Comparison of ENCODE assay signal across 24 mouse cellular contexts in the genomic region with DNA sequence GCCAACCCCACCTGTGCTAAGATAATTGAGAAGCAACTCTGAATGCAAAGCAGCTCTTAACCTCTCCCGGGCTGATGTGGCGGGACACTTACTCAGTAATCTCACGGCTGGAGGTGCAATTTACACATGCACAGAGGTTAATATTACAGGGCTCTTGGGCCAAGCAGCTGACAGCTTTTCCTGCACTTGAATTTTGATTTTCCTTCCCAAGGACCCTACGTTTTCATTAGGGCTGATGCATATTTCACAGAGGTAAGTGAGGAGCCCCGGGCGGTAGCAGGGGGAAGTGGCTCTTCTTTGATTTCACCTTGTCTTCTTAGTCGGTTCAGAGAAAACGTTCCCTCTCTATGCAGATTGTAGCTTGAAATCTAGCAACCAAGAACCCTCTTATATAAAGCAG.
DNase-seq lines count a peak whose midpoint lies in the region; ATAC-seq and TF ChIP-seq lines count a peak whose summit lies in the region.
"Had no signal": no experiment of that assay in that cellular context is flagged by ENCODE, and none has a peak within 500 bp of the region (broad histone marks: within the 10 kb centered on the region; RNA-seq: fewer than 3 reads in every experiment).

No protein-coding gene starts in this region.

- TF ChIP-seq CTCF in forebrain, postnatal 0 days (IDR thresholded peaks at IDR 0.05; ENCODE audit: low read depth): no peak
- TF ChIP-seq CTCF in midbrain, postnatal 0 days (IDR thresholded peaks at IDR 0.05): no peak

- H3K27me3 ChIP-seq in forebrain, embryonic 12.5 days: no peaks in the 10 kb centered on the region
- no peaks in the 10 kb centered on the region for H3K27me3 ChIP-seq in forebrain, postnatal 0 days (ENCODE audit: insufficient read depth, low read length)
- no peaks in the 10 kb centered on the region for H3K27me3 ChIP-seq in midbrain, embryonic 14.5 days (ENCODE audit: control insufficient read depth, insufficient read depth, low read length)
- H3K27me3 ChIP-seq in midbrain, postnatal 0 days (ENCODE audit: insufficient read depth, low read length): no peaks in the 10 kb centered on the region
- H3K27me3 ChIP-seq in midbrain, embryonic 16.5 days (ENCODE audit: control insufficient read depth, insufficient read depth, low read depth, low read length): no peaks in the 10 kb centered on the region
- no peaks in the 10 kb centered on the region for H3K27me3 ChIP-seq in midbrain, embryonic 11.5 days (ENCODE audit: control insufficient read depth, insufficient read depth, low read length)
- H3K27me3 ChIP-seq: embryonic facial prominence, embryonic 12.5 days; forebrain, embryonic 13.5 days had no signal

- no peaks in the 10 kb centered on the region for H3K36me3 ChIP-seq in forebrain, embryonic 12.5 days (replicated peaks)
- H3K36me3 ChIP-seq in forebrain, postnatal 0 days (ENCODE audit: insufficient read depth): no peaks in the 10 kb centered on the region
- no peaks in the 10 kb centered on the region for H3K36me3 ChIP-seq in midbrain, embryonic 14.5 days (ENCODE audit: control insufficient read depth, insufficient read depth, low read length)
- no peaks in the 10 kb centered on the region for H3K36me3 ChIP-seq in midbrain, postnatal 0 days (ENCODE audit: insufficient read depth, low read length)
- H3K36me3 ChIP-seq in midbrain, embryonic 16.5 days (ENCODE audit: control insufficient read depth, insufficient read depth, low read length): no peaks in the 10 kb centered on the region
- no peaks in the 10 kb centered on the region for H3K36me3 ChIP-seq in midbrain, embryonic 11.5 days (ENCODE audit: control insufficient read depth, insufficient read depth, low read length)
- H3K36me3 ChIP-seq: embryonic facial prominence, embryonic 10.5 days; embryonic facial prominence, embryonic 12.5 days; G1E had no signal

- ATAC-seq in forebrain, embryonic 12.5 days (ENCODE audit: low FRiP score): 0 out of 2 replicates have a peak, but pooled peaks have one; percentile 27
- no peak for ATAC-seq in forebrain, postnatal 0 days
- no peak for ATAC-seq in midbrain, embryonic 14.5 days (ENCODE audit: low FRiP score, low TSS enrichment)
- ATAC-seq in midbrain, postnatal 0 days (ENCODE audit: low FRiP score): no peak
- ATAC-seq in midbrain, embryonic 16.5 days: no peak
- ATAC-seq in midbrain, embryonic 11.5 days (ENCODE audit: low FRiP score): no peak
- ATAC-seq: activated CD4-positive, CD25-positive, alpha-beta regulatory T cell, adult 4 months; CD4-positive, CD25-positive, alpha-beta regulatory T cell, adult 4 months; forebrain, embryonic 13.5 days; forebrain, embryonic 16.5 days; Patski had no signal

- no peak overlapping the region for H3K9ac ChIP-seq in forebrain, embryonic 12.5 days
- no peak overlapping the region for H3K9ac ChIP-seq in forebrain, postnatal 0 days
- H3K9ac ChIP-seq in midbrain, embryonic 14.5 days (replicated peaks; ENCODE audit: low read length): no peak overlapping the region
- H3K9ac ChIP-seq in midbrain, postnatal 0 days (replicated peaks; ENCODE audit: low read length, poor library complexity, severe bottlenecking): no peak overlapping the region
- H3K9ac ChIP-seq in midbrain, embryonic 16.5 days (ENCODE audit: low read depth, low read length): no peak overlapping the region
- no peak overlapping the region for H3K9ac ChIP-seq in midbrain, embryonic 11.5 days (ENCODE audit: low read length)
- H3K9ac ChIP-seq: embryonic facial prominence, embryonic 12.5 days; forebrain, embryonic 13.5 days had no signal

- 0 out of 2 replicates have a peak, but pooled peaks cover 3% of the 10 kb centered on the region for H3K4me1 ChIP-seq in forebrain, embryonic 12.5 days
- H3K4me1 ChIP-seq in forebrain, postnatal 0 days (ENCODE audit: insufficient read depth): no peaks in the 10 kb centered on the region
- H3K4me1 ChIP-seq in midbrain, embryonic 14.5 days (ENCODE audit: control insufficient read depth, insufficient read depth, low read length): no peaks in the 10 kb centered on the region
- H3K4me1 ChIP-seq in midbrain, postnatal 0 days (ENCODE audit: insufficient read depth, low read length): no peaks in the 10 kb centered on the region
- H3K4me1 ChIP-seq in midbrain, embryonic 16.5 days (ENCODE audit: control insufficient read depth, insufficient read depth, low read length): 0 out of 2 replicates have a peak, but pooled peaks cover 2% of the 10 kb centered on the region
- no peaks in the 10 kb centered on the region for H3K4me1 ChIP-seq in midbrain, embryonic 11.5 days (ENCODE audit: control insufficient read depth, insufficient read depth, low read length)
- H3K4me1 ChIP-seq: embryonic facial prominence, embryonic 10.5 days; embryonic facial prominence, embryonic 12.5 days; forebrain, embryonic 13.5 days had no signal

- no peak overlapping the region for H3K27ac ChIP-seq in forebrain, embryonic 12.5 days
- H3K27ac ChIP-seq in forebrain, postnatal 0 days (ENCODE audit: low read depth, low read length): no peak overlapping the region
- 0 out of 2 replicates have a peak overlapping the region, but pooled peaks have one; percentile 37 for H3K27ac ChIP-seq in midbrain, embryonic 14.5 days (replicated peaks; ENCODE audit: low read depth, low read length)
- H3K27ac ChIP-seq in midbrain, postnatal 0 days (ENCODE audit: low read depth, low read length): no peak overlapping the region
- H3K27ac ChIP-seq in midbrain, embryonic 16.5 days (ENCODE audit: low read length): no peak overlapping the region
- no peak overlapping the region for H3K27ac ChIP-seq in midbrain, embryonic 11.5 days (ENCODE audit: low read depth, low read length)
- H3K27ac ChIP-seq: embryonic facial prominence, embryonic 10.5 days; embryonic facial prominence, embryonic 12.5 days; forebrain, embryonic 13.5 days had no signal

- H3K4me3 ChIP-seq in forebrain, embryonic 12.5 days (replicated peaks): no peak overlapping the region
- no peak overlapping the region for H3K4me3 ChIP-seq in forebrain, postnatal 0 days (ENCODE audit: low read depth, low read length)
- H3K4me3 ChIP-seq in midbrain, embryonic 14.5 days (replicated peaks; ENCODE audit: low read depth, low read length): no peak overlapping the region
- H3K4me3 ChIP-seq in midbrain, postnatal 0 days (ENCODE audit: low read depth, low read length): no peak overlapping the region
- no peak overlapping the region for H3K4me3 ChIP-seq in midbrain, embryonic 16.5 days (ENCODE audit: low read depth, low read length)
- no peak overlapping the region for H3K4me3 ChIP-seq in midbrain, embryonic 11.5 days (ENCODE audit: low read depth, low read length)
- H3K4me3 ChIP-seq: embryonic facial prominence, embryonic 10.5 days; embryonic facial prominence, embryonic 12.5 days; forebrain, embryonic 13.5 days had no signal

- H3K9me3 ChIP-seq in forebrain, embryonic 12.5 days: no peaks in the 10 kb centered on the region
- 0 out of 2 replicates have a peak, but pooled peaks cover under 1% of the 10 kb centered on the region for H3K9me3 ChIP-seq in forebrain, postnatal 0 days (ENCODE audit: low read length)
- no peaks in the 10 kb centered on the region for H3K9me3 ChIP-seq in midbrain, embryonic 14.5 days (ENCODE audit: control insufficient read depth, low read length)
- no peaks in the 10 kb centered on the region for H3K9me3 ChIP-seq in midbrain, postnatal 0 days (ENCODE audit: low read length)
- H3K9me3 ChIP-seq in midbrain, embryonic 16.5 days (replicated peaks; ENCODE audit: control insufficient read depth, low read length, poor library complexity, severe bottlenecking): no peaks in the 10 kb centered on the region
- no peaks in the 10 kb centered on the region for H3K9me3 ChIP-seq in midbrain, embryonic 11.5 days (ENCODE audit: control insufficient read depth, low read length)
- H3K9me3 ChIP-seq: embryonic facial prominence, embryonic 10.5 days; embryonic facial prominence, embryonic 12.5 days; forebrain, embryonic 13.5 days; G1E had no signal

- H3K4me2 ChIP-seq in forebrain, embryonic 12.5 days: no peak overlapping the region
- H3K4me2 ChIP-seq in forebrain, postnatal 0 days (ENCODE audit: low read depth): no peak overlapping the region
- no peak overlapping the region for H3K4me2 ChIP-seq in midbrain, embryonic 14.5 days (ENCODE audit: low read length)
- H3K4me2 ChIP-seq in midbrain, postnatal 0 days (ENCODE audit: low read depth, low read length, poor library complexity, severe bottlenecking): no peak overlapping the region
- H3K4me2 ChIP-seq in midbrain, embryonic 16.5 days (ENCODE audit: low read length): 0 out of 2 replicates have a peak overlapping the region, but pooled peaks have one; percentile 8
- H3K4me2 ChIP-seq in midbrain, embryonic 11.5 days: no peak overlapping the region
- H3K4me2 ChIP-seq: embryonic facial prominence, embryonic 12.5 days; forebrain, embryonic 13.5 days had no signal

- 56% methylated on average over 8 of the region's 8 CpGs for WGBS in forebrain, embryonic 12.5 days
- WGBS in forebrain, postnatal 0 days: 56% methylated on average over 8 of the region's 8 CpGs
- WGBS in midbrain, embryonic 14.5 days: 36% methylated on average over 8 of the region's 8 CpGs
- 28% methylated on average over 8 of the region's 8 CpGs for WGBS in midbrain, postnatal 0 days
- 34% methylated on average over 8 of the region's 8 CpGs for whole genome bisulfite sequencing in midbrain, embryonic 16.5 days
- WGBS in midbrain, embryonic 11.5 days: 65% methylated on average over 8 of the region's 8 CpGs

- no peak for DNase-seq in forebrain, postnatal 0 days
- peak; percentile 56 for DNase-seq in midbrain, embryonic 14.5 days
- no peak for DNase-seq in midbrain, postnatal 0 days (ENCODE audit: low spot score)
- DNase-seq in midbrain, embryonic 11.5 days (ENCODE audit: low spot score, missing footprints): no peak
- DNase-seq: adrenal gland, adult 8-10 months; adrenal gland, postnatal 14 days; adrenal gland, postnatal 36 days; B cell, adult 2 months; cerebellum, adult 11 months; cerebellum, adult 18-20 months; cerebellum, adult 8-10 months; cerebellum, adult 9-11 months; cerebellum, postnatal 14 days; cerebellum, postnatal 36 days had no signal
